Mouse (Mus musculus) cerebellum, postnatal 4 days (tissue): ENCODE data around the gene Col6a6.

Experiments used
- DNase-seq, 2 experiments: peaks; one replicate each; pipeline ENCODE4 v3.0.0; 2022; ENCODE audit warnings: low spot score in 2 of 2, mixed read lengths in 1 of 2

Gene Col6a6

DNA sequence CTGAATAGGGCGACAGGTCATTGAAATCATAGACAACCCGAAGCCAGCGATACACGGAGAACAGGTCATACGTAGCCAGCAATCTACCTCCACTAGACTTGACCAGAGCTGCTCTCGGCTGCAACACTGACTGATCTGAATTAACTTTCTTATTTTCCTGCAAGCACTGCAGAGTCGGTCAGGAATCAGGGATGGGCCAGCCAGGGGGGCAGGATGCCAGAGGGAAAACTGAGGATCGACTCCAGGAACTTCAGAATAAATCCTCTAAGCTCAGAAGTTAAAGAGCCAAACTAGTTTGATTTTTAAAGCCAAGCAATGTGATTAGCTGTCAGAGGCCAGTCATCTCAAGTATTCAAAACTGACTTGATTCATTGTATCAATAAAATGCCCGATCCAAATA is 88.5 kb downstream of the Col6a6 start:
- no peak for DNase-seq

DNA sequence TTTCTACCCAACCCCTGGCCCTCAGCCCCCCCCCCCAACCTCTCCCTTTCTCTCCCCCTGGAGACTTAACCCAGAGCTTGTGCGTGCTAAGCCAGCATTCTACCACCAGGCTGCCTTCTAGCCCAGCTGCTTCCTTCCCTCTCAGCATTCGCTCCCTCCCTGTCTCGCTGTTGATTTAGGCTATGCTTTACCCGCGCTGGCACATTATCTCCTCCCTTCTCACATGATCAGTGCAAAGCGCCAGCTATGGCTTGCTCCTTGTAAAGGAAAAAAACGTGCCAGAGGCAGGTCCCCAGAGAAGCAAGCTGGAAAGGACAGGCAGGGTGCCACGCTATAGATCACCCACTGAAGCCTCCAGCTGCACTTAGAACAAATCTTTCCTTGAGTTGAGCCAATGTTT is 90.5 kb downstream of the Col6a6 start:
- DNase-seq = no peak

DNA sequence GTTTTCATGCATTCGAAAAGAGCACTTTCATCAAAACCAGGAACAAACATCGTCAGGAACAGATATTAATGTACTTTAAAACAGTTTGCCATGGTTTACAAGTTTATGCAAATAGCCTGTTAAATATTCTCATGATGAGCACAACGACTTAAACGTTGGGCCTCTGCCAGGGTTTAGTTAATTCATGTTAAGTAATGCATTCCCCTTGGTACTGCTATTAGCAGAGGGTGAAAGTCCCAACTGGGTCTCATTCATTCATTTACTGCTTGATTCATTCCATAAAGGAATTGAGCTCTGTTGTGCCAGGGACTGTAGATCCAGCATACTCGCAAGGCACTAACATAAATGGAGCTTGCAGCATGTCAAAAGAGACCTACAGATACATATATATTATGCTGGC is 92.8 kb downstream of the Col6a6 start:
- no peak for DNase-seq

DNA sequence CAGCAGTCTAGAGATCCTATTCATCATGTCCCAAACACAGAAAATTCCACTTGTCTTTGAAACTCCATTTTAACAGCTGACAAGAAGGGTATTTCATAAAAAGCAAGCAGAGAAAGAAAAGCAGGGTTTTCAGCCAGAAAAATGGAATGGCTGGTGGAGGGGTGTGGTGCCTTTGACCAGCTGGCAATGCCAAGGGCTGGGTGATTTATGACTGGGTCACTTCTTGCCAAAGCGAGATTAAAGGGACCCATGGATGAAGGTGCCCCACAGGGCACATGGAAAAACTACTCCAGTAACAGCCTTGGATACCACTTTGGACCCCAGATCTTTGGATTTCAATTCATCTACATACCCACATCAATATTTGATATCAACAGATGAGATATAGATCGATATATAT is 93.3 kb downstream of the Col6a6 start:
- DNase-seq = no peak

DNA sequence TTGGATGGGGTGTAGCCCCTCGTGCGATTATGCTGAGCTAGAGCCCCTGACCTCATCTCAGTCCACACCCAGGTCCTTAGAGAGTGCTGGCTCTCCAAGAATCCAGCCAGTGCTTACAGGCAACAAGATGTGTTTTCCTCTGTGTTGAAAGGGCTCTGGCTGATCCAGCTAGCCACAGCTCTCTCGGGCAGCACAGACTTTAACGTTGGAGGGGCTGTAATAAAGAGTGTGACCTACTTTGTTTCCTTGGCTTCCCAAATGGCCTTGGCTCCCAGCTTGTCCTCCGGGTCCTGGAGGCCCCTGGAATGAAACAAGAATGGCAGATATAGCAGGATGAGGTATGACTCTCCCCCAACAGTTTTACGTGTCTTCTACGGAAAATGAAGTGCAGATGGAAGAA is 96.0 kb downstream of the Col6a6 start:
- no peak for DNase-seq

DNA sequence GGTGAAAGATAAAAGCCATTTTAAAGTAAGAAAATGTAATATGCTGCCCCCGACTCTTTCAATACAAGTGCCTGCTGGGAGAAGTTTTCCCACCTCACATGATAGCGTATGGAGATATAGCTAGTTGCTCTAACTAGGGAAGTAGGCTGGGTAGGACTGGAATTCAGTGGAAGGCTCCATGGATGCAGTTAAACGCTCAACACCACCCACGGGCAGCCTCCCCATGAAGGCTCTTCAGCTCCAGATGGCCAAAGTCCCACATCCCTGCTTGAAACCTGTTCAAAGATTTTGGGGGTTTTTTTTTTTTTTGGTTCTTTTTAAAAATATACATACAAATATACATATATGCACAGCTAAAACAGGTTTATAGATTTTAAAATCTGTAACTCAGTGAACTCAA is 107.5 kb downstream of the Col6a6 start:
- DNase-seq = no peak

DNA sequence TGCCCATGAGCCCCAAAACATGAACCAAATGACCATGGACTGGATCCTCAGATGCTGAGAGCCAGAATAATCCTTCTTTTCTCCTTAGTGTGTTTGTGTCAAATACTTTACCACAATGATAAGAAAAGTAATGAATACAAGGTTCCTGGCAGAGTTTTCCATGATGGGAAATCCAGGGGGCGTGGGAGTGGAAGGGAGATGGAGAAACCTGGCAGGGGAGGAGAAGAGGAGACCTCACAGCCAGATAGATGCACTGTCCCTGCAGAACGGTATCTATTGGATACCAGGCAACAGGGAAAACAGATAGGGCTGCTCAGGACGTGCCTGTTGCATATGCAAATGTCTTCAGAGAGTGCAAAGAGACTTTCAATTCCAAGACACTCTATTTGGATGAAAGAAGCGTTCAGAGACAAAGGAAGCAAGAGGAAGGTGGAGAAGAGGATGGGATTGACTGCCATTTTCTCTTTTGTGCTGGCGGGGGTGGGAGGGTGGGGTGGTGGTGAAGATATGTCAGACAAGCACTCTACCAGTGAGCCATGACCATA is 108.0 kb downstream of the Col6a6 start:
- no peak for DNase-seq

DNA sequence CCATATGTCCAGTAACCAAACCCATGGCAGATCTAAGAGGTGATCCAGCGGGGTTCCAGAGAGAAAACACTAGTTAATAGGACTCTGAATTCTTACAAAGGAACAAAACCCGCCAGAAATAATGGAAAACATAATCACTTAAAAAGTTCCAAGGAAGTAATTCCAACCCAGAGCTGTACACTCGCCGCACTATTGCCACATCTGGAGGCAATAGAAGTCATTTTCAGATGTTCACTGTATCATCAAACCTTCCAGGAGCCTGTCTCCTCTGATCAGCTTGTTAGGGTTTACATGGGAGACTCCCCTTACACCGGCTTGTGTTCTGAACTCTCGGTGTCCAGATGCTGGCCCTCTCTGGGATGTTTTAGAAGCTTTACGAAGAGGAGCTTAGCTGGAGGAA is 108.6 kb downstream of the Col6a6 start:
- no peak for DNase-seq

DNA sequence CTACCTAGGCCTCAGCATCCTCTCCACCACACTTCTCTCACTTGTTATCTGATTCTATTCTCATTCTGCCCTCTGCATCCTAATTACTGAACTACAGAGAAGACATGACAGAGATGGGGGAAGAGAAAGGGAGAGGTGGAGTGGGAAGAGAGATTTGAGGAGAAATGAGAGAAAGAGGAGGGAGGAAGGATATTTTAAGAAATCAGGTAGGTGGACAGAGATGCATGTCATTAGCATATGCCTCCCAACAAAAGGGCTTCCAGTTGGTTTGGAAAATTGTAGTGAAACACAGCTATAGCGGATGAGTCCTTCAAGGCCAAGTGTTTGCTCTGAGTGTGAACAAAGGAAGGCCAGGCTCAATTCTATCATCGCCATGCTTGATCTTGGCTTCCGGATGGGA is 115.9 kb downstream of the Col6a6 start:
- no peak for DNase-seq

DNA sequence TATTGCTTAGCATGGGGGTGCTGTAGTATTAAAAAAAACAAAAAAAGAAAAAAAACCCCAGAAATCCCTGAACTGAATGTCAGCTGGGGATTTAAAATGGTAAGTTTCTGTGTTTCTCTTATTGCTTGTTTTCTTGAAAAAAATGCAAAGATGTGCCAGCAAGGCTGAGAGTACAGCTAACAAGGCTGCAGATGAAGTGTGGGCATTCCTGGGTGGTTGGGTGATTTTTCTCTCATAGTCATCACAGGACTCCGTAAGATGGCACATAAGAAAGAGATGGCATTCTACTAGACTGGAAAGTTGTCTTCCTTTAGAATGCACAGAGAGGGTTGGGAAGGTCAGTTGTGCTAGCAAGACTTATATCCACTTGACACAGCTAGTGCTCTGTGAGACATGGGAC is 122.9 kb downstream of the Col6a6 start:
- no peak for DNase-seq

DNA sequence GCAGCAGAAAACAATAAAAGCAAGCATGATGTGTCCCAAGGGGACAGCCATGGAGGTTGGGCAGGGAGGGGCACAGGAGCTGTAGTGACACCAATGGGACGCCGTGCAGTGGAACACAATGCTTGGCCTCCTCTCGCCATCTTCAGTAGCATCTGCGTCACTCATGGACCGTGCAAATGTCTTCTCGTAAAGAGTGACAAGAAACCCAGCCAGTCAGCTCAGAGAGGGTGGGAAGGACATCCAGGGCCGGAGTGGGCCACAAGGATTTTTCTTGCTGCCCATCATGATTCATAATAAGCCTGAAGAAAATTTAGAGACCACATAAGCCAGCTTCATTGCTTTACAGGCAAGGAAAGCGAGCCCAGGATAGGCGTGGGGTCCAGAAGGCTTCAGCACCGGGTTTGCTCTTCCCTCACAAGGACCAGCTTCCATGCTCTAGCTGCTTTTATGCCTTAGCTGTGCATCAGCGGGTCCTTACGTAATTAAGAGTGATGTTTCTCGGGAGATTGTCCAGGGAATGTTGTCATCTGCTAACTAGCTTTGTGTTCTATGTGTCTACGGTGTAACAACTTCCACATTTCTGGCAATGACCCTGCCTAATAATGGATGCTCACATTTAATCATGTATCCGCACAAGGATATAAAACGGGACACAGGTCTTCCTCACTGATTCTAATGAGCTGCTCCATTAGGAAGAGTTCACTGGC is 123.6 kb downstream of the Col6a6 start:
- no peak for DNase-seq

DNA sequence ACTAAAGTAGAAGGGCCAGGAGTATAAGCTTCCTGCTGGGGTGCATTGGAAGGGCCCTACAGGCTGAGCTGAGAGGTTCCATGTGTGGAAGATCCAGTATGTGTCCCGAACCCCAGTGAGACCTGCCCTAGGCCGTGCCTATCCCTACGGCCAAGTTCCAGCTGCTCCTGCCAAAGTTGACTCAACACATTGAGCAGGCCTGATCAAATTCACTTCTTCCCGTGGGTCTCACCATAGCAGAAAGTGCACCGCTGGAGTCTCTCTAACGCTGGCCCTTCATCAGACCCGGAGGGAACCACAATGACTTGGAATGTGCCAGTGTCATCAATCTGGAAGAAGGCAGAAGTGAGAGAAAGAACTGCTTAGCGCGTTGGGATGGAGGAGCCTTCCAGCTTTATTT is 126.0 kb downstream of the Col6a6 start:
- no peak for DNase-seq

DNA sequence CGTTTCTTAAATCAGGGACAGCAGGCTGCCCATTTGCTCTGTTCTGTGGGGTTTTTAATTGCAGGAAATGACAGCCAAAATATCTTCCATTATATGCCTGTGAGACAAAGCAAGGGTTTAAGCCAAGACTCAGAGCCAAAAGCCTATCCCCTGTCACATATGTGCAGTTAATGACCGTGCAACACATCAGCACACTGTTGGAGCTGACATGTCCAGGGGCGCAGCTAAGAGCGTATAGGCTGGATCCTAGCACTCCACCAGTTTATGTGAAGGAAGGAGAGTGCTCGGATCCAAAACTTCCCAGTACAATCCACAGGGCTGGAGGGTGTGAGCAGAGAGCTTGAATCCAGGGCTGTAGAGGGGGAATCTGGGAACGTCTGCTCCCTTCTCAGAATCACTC is 127.3 kb downstream of the Col6a6 start:
- DNase-seq = no peak

DNA sequence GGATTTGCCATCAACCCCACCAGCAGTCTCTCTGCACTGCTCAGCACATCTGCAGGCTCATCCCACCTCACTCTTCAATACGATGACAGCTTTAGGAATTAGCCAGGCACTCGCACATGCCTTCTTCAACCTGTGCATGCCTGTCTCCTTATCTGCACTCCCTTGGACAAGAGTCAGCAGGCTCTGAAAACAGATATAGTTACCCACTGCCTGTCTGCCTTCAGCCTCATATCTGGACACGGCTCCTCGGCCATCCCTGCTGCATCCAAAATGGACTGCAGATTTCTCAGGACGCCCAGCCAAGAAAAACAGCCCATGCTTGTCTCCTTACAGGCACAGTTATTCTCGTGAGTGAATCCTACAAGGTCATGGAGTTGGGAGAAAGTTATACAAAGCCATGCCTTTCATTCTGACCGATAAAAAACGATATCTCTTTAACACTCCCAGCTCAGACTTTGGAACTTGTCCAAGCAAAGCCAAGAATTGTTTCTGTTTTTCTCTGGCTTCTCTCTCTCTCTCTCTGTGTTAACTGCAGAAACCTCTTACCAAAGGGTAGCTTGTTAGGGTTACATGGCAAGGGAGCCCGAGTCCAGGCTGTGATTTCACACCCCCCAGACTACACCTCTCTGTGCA is 130.1 kb downstream of the Col6a6 start:
- DNase-seq = no peak

DNA sequence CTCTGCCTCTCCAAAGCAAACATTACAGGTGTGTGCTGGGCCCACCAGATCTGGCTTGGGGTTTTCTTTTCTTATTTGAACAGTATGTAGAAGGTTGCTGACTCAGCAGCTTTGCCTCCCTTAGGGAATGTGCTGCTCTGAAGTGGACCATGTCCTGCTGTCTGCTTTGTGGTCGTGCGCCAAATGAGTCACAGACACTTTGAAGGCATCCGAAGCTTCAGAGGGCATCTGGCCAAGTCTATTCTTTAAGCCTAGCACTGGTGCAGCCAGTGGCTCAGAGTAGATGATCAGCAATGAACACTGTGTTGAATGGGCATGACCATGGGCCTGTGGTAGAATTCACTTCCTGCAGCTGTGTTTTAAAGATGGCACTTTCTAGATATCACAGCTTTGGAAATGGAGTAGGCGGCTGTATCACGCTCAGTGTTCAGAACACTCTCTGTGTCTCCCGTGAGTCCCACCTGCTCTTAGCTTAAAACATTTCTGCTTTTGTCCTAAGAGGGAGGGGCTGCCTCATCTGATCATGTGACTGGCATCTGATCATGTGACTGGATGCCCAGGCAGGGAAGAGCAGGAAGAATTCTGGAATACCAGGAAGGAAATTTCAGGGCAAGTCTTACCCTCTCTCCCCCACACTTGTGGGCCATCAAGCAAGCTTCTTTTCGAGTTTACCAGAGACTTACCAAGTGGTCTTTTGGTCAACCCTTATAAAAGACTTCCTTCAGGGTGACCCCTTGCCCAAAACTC is 131.0 kb downstream of the Col6a6 start:
- no peak for DNase-seq

DNA sequence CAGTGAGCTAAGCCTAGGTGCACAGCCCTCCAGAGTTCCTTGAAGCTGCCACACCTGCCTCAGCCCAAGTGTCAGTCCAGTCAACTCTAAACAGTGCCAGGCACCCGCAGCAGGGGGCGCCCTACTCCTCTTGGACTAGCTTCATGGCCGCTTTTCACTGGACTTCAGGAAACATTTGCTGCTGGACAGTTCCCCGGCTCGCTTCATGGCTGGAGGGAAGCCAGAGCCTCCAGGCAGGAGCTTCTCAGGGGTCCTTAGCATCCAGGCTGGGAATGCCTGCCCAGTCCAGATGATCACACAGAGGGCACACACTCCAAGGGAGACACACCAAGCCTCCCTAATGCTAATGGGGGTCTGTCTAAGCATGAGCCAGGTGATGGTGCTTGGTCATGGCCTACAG is 134.1 kb downstream of the Col6a6 start:
- peak; percentile 72 to 84 for DNase-seq

DNA sequence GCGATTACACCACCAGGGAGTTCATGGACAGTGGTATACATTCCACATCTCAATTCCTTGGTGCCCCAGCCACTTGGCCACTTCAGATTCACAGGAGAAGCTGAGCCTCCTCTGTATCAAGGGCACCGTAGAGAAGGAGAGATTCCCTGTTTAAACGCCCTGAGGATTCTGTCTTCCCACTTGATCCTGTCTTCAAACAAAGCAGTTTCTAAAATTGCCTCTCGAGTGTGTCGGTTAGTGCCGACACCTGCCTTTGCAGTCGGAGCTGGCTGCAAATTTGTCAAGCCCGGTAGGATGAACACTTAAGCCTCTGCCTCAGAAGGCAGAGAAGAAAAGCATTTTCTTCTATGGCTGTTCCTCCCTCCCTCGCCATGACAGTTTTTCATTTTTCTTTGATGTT is 134.9 kb downstream of the Col6a6 start:
- no peak for DNase-seq

DNA sequence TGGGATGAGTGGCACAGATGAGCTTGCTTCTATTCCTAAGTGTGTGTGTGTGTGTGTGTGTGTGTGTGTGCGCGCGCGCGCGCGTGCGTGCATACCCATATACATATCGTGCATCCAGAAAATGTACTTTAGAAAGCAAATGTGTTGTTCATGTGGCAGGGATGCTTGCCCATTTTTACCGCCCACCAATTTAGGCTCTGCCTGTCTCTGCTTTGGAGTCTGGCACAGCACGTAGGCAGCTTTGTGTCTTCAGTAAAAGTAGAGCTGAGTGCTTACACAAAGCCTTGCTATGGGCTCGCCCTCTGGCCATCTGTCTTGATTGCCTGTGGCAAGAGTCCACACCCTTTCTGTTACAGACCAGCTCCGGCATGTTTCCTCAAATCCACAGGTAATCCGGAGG is 135.5 kb downstream of the Col6a6 start:
- DNase-seq = no peak

DNA sequence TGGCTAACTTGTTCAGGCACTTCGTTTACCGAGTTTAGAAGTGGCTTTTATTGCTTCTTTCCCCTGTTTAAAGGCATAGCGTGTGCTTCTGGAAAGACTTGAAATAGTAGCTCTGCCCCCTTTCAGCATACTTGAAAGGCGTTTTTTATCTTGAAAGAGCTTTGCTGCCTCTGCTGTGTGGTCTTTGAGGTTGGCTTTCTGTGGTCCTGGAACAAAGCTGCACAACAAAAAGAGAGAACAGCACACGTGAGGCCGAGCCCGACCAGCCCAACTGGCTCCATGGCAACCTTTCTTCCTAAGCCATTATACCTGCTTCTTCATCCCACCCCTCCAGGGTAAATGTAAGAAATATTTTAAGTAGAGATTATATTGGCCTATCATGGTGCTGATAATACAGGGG is 138.5 kb downstream of the Col6a6 start:
- no peak for DNase-seq

DNA sequence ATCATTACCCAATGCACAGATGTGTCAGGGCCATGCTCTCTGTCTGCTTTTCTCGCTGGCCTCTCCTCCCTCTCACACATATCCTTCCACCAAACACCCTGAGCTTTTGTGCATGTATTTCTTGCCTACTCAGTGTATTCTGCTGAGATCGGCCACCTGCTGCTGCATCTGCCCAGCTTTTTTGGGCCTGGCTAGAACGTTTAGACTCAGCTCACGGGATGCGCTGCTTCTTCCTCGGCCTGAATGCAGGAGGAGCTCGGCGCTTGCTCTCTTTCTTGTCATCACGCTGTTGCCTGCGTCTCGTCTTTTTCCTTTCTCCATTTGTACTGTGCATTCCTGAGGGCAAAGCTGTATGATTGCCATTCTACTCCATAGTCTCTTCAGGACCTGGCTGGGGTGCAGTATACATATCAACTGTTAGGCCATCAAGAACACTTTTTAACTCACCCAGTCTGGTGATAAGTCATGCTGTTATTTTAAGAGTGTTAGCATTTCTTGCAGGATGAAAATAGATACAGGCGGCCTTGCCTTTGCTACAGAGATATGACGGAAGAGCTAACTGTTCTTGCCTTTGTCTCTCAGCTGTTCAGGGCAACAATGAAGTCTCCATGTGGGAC is 143.3 kb downstream of the Col6a6 start:
- no peak for DNase-seq

DNA sequence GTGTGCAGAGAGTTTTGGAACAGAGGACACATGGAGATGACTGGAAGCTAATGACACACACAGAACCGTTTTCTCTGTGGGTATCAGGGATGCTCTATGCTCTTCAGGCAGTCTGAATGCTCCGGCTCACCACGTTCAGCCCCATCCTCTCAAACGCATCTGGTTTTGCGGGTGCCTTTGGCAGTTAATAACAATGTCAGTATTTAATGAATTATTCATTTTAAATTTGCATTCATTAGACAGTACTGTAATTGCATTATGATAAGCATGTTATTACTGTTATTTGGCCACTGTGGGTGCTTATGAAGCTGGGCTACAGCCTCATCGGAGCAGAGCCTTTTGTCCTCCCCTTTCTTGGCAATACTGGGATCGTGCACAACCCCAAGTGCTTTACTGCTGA is 146.6 kb downstream of the Col6a6 start:
- DNase-seq = no peak

DNA sequence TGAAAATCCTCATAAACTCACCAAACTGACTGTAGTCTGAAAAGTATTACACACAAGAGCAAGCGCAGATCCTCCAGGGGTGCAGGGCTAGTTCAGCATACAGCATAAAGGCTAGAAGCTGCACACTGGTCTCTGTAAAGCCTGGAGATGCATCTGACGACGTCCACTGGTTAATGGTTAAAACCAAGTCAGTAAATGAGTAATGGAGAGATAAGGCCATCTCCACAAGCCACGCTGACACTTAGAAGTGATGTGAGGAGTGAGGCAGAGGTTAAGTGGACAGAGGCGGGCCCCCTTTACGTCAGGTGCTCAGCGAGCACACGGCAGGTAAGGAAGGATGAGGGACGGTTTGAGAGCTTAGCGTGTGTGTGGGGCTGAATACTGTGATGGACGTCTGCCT is 152.0 kb downstream of the Col6a6 start:
- DNase-seq = no peak
